ENCODE assay signal across 10 mouse cellular contexts in genomic region chr12:15078615-15079014, GRCm38 (mm10).
DNase-seq lines count a peak whose midpoint lies in the region; ATAC-seq and TF ChIP-seq lines count a peak whose summit lies in the region.
"Had no signal": no experiment of that assay in that cellular context is flagged by ENCODE, and none has a peak within 500 bp of the region (broad histone marks: within the 10 kb centered on the region; RNA-seq: fewer than 3 reads in every experiment).

No protein-coding gene starts in this region.

- no peak for TF ChIP-seq EP300 in MEL (IDR thresholded peaks at IDR 0.05; ENCODE audit: low read depth in 1 of 2, low read length in 2 of 2)

- peak; percentile 22 for TF ChIP-seq RAD21 in MEL (IDR thresholded peaks at IDR 0.05; ENCODE audit: low read depth, low read length)

- TF ChIP-seq POLR2A in MEL (IDR thresholded peaks at IDR 0.05; ENCODE audit: control insufficient read depth in 1 of 2, insufficient read depth in 1 of 2, low read depth in 1 of 2, low read length in 2 of 2, poor library complexity in 1 of 2) = no peak

- H3K79me2 ChIP-seq in MEL (ENCODE audit: control insufficient read depth, insufficient read depth, low read length, poor library complexity) = no peaks in the 10 kb centered on the region

- WGBS in kidney, embryonic 16.5 days = 71% methylated on average over 2 of the region's 2 CpGs
- 78% methylated on average over 2 of the region's 2 CpGs for WGBS in embryonic facial prominence, embryonic 14.5 days
- 78% methylated on average over 2 of the region's 2 CpGs for WGBS in midbrain, embryonic 11.5 days

- peak; percentile 5 for DNase-seq in kidney, adult 9 months
- DNase-seq in MEL (ENCODE audit: low read depth, low spot score) = peak; percentile 29
- peak; percentile 32 for DNase-seq in embryonic facial prominence, embryonic 14.5 days (ENCODE audit: low spot score)
- peak; percentile 90 for DNase-seq in midbrain, embryonic 11.5 days (ENCODE audit: low spot score, missing footprints)
- no peak for DNase-seq in thymus, postnatal 4 days
- no peak for DNase-seq in heart, postnatal 36 days
- no peak for DNase-seq in testis, postnatal 10 days (ENCODE audit: low spot score)
- DNase-seq: kidney, adult 8-10 months had no signal

- no peak overlapping the region for H3K27ac ChIP-seq in kidney, embryonic 16.5 days (ENCODE audit: low read length)
- H3K27ac ChIP-seq in MEL (ENCODE audit: control insufficient read depth, low read depth, low read length) = no peak overlapping the region
- H3K27ac ChIP-seq in embryonic facial prominence, embryonic 14.5 days (replicated peaks; ENCODE audit: low read depth, low read length) = no peak overlapping the region
- no peak overlapping the region for H3K27ac ChIP-seq in midbrain, embryonic 11.5 days (ENCODE audit: low read depth, low read length)
- H3K27ac ChIP-seq: macrophage had no signal

- no peak overlapping the region for H3K4me2 ChIP-seq in kidney, embryonic 16.5 days (replicated peaks; ENCODE audit: low read depth, low read length)
- H3K4me2 ChIP-seq in embryonic facial prominence, embryonic 14.5 days (ENCODE audit: low read depth, low read length) = no peak overlapping the region
- H3K4me2 ChIP-seq in midbrain, embryonic 11.5 days = no peak overlapping the region

- intact Hi-C loops in heart, postnatal 36 days (cut with DNase I) = no loop called here

- H3K27me3 ChIP-seq in kidney, embryonic 16.5 days (ENCODE audit: insufficient read depth, low read length) = no peaks in the 10 kb centered on the region
- H3K27me3 ChIP-seq in MEL (ENCODE audit: control insufficient read depth in 1 of 2, insufficient read depth in 2 of 2, low read length in 2 of 2) = no peaks in the 10 kb centered on the region
- H3K27me3 ChIP-seq in embryonic facial prominence, embryonic 14.5 days (replicated peaks; ENCODE audit: control insufficient read depth, insufficient read depth, low read length) = no peaks in the 10 kb centered on the region
- no peaks in the 10 kb centered on the region for H3K27me3 ChIP-seq in midbrain, embryonic 11.5 days (ENCODE audit: control insufficient read depth, insufficient read depth, low read length)

- peak in 2 of 3 experiments; percentile 9 to 21; a peak in 1 of 6 replicates for TF ChIP-seq CTCF in MEL (IDR thresholded peaks at IDR 0.05 in 2 of 3, conservative IDR thresholded peaks at IDR 0.05 in 1 of 3; ENCODE audit: control insufficient read depth in 1 of 3, insufficient read depth in 1 of 3, low read depth in 2 of 3, low read length in 3 of 3, poor library complexity in 1 of 3, severe bottlenecking in 1 of 3)

- H3K9ac ChIP-seq in kidney, embryonic 16.5 days (replicated peaks; ENCODE audit: low read length) = no peak overlapping the region
- H3K9ac ChIP-seq in MEL (ENCODE audit: control insufficient read depth, low read depth, low read length, poor library complexity, severe bottlenecking) = no peak overlapping the region
- no peak overlapping the region for H3K9ac ChIP-seq in embryonic facial prominence, embryonic 14.5 days (ENCODE audit: low read depth, low read length)
- no peak overlapping the region for H3K9ac ChIP-seq in midbrain, embryonic 11.5 days (ENCODE audit: low read length)

- H3K9me3 ChIP-seq in kidney, embryonic 16.5 days (ENCODE audit: low read length) = no peaks in the 10 kb centered on the region
- no peaks in the 10 kb centered on the region for H3K9me3 ChIP-seq in MEL (replicated peaks; ENCODE audit: insufficient read depth, low read length)
- no peaks in the 10 kb centered on the region for H3K9me3 ChIP-seq in embryonic facial prominence, embryonic 14.5 days (ENCODE audit: control insufficient read depth, low read length)
- no peaks in the 10 kb centered on the region for H3K9me3 ChIP-seq in midbrain, embryonic 11.5 days (ENCODE audit: control insufficient read depth, low read length)

- no peaks in the 10 kb centered on the region for H3K36me3 ChIP-seq in kidney, embryonic 16.5 days (ENCODE audit: insufficient read depth, low read length)
- H3K36me3 ChIP-seq in MEL (ENCODE audit: control insufficient read depth in 1 of 2, insufficient read depth in 2 of 2, low read length in 2 of 2) = no peaks in the 10 kb centered on the region
- H3K36me3 ChIP-seq in embryonic facial prominence, embryonic 14.5 days (ENCODE audit: control insufficient read depth, insufficient read depth, low read length) = no peaks in the 10 kb centered on the region
- no peaks in the 10 kb centered on the region for H3K36me3 ChIP-seq in midbrain, embryonic 11.5 days (ENCODE audit: control insufficient read depth, insufficient read depth, low read length)

- H3K4me1 ChIP-seq in kidney, embryonic 16.5 days (ENCODE audit: insufficient read depth, low read length) = no peaks in the 10 kb centered on the region
- no peaks in the 10 kb centered on the region for H3K4me1 ChIP-seq in MEL (ENCODE audit: control insufficient read depth in 1 of 2, insufficient read depth in 2 of 2, low read length in 2 of 2)
- no peaks in the 10 kb centered on the region for H3K4me1 ChIP-seq in embryonic facial prominence, embryonic 14.5 days (ENCODE audit: control insufficient read depth, insufficient read depth, low read length)
- no peaks in the 10 kb centered on the region for H3K4me1 ChIP-seq in midbrain, embryonic 11.5 days (ENCODE audit: control insufficient read depth, insufficient read depth, low read length)

- no peak overlapping the region for H3K4me3 ChIP-seq in kidney, embryonic 16.5 days (ENCODE audit: low read length)
- H3K4me3 ChIP-seq in MEL (ENCODE audit: control insufficient read depth in 1 of 2, insufficient read depth in 1 of 2, low read depth in 2 of 2, low read length in 2 of 2) = no peak overlapping the region
- no peak overlapping the region for H3K4me3 ChIP-seq in embryonic facial prominence, embryonic 14.5 days (ENCODE audit: low read depth, low read length)
- no peak overlapping the region for H3K4me3 ChIP-seq in midbrain, embryonic 11.5 days (ENCODE audit: low read depth, low read length)

- no peak for ATAC-seq in kidney, embryonic 16.5 days (ENCODE audit: low FRiP score, low TSS enrichment)
- no peak; the same call in 1 of the 2 replicates for ATAC-seq in embryonic facial prominence, embryonic 14.5 days (ENCODE audit: low read depth)
- peak; percentile 63 for ATAC-seq in midbrain, embryonic 11.5 days (ENCODE audit: low FRiP score)

TF ChIP-seq in MEL, 35 proteins besides CTCF, POLR2A, EP300 and RAD21:
- TF ChIP-seq MAFK (IDR thresholded peaks at IDR 0.05; ENCODE audit: borderline replicate concordance, low read depth, low read length) (no peak), SMC3 (IDR thresholded peaks at IDR 0.05; ENCODE audit: low read depth, low read length) (0 out of 2 replicates have a peak, but pooled peaks have one; percentile 20)

Comparison
In these comparisons a context has a peak if more than half of its experiments do, and no peak if none do; other contexts are left out.
1. DNase-seq: peak in kidney, adult 9 months (single experiment), MEL (single experiment), embryonic facial prominence, embryonic 14.5 days (single experiment) and midbrain, embryonic 11.5 days (single experiment); none in thymus, postnatal 4 days (single experiment), heart, postnatal 36 days (0 of 2) and testis, postnatal 10 days (single experiment).